Mouse (Mus musculus) myocyte (in vitro differentiated cells): ENCODE data around the gene Sec14l1.

Source experiments
- CEBPB ChIP-seq: IDR thresholded peaks from 2 replicates; pipeline ENCODE4 v1.6.1; 2011; ENCODE audit warnings: mild to moderate bottlenecking, moderate library complexity; ENCODE audit not compliant: poor library complexity, insufficient read depth, severe bottlenecking
- E2F4 ChIP-seq: IDR thresholded peaks from one replicate; pipeline ENCODE4 v1.6.1; 2011; ENCODE audit warnings: mild to moderate bottlenecking, control low read depth, moderate library complexity; ENCODE audit not compliant: insufficient read depth
- MAX ChIP-seq: IDR thresholded peaks from one replicate; pipeline ENCODE4 v1.6.1; 2011; ENCODE audit warnings: low read depth, mild to moderate bottlenecking, control low read depth
- MYOD1 ChIP-seq, 3 experiments: IDR thresholded peaks; one replicate each; pipeline ENCODE4 v1.6.1; 2011; ENCODE audit warnings: control low read depth in 2 of 3, low read depth in 2 of 3, mild to moderate bottlenecking in 2 of 3, moderate library complexity in 1 of 3; ENCODE audit not compliant: insufficient read length in 2 of 3, control insufficient read depth in 1 of 3
- MYOG ChIP-seq, 3 experiments: IDR thresholded peaks; one replicate each; pipeline ENCODE4 v1.6.1; 2011; ENCODE audit warnings: control low read depth in 2 of 3, low read depth in 2 of 3, mild to moderate bottlenecking in 2 of 3; ENCODE audit not compliant: insufficient read length in 2 of 3, control insufficient read depth in 1 of 3, insufficient read depth in 1 of 3
- POLR2A ChIP-seq: IDR thresholded peaks from one replicate; pipeline ENCODE4 v1.6.1; 2011; ENCODE audit warnings: low read depth, mild to moderate bottlenecking, control low read depth, moderate library complexity; ENCODE audit not compliant: insufficient read length
- POLR2AphosphoS2 ChIP-seq: IDR thresholded peaks from one replicate; pipeline ENCODE4 v1.6.1; 2011; ENCODE audit warnings: low read depth, control low read depth; ENCODE audit not compliant: insufficient read length
- REST ChIP-seq: IDR thresholded peaks from one replicate; pipeline ENCODE4 v1.6.1; 2011; ENCODE audit warnings: mild to moderate bottlenecking, control low read depth, moderate library complexity; ENCODE audit not compliant: insufficient read depth, insufficient read length
- TCF12 ChIP-seq: IDR thresholded peaks from one replicate; pipeline ENCODE4 v1.6.1; 2011; ENCODE audit warnings: mild to moderate bottlenecking, control low read depth; ENCODE audit not compliant: poor library complexity, insufficient read depth, severe bottlenecking
- TCF3 ChIP-seq: IDR thresholded peaks from one replicate; pipeline ENCODE4 v1.6.1; 2011; ENCODE audit warnings: low read depth, control low read depth; ENCODE audit not compliant: insufficient read length
- USF1 ChIP-seq: IDR thresholded peaks from one replicate; pipeline ENCODE4 v1.6.1; 2011; ENCODE audit warnings: low read depth, mild to moderate bottlenecking, control low read depth, moderate library complexity

DNA sequence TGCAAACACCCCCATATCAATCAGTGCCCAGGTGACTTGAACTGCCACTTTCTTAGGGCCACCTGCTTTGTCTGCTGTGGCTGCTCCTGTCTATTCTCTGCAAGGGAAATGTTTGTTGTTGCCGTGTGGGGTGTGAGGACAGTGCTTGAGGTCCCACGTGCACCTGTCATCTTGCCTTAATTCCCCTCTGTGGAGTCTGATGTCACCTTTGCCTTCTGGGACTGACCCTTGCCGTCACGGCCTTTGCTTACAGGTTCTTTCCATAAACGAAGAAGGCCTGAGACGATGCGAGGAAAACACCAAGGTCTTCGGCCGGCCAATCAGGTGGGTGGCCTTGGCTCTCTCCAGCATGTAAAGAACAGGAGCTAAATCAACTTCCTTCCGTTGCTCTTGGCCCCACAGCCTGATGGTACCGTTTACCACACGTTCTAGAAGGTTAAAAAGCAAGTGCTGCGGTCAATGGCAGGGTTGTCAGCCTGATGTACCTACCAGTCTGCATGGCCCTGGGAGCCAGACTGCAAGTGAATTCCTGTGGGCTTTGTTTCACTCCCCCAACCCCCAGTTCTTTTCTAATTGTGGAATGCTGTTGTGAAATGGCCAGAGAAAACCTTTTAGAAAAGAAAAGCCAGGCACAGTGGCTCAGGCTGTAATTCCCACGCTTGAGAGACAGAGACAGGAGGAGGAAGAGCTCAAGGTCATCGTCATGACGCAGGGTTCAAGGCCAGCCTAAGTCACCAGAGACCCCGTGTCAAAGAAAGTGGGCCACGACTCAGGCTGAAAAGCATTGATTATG lies 34.1 kb downstream of the Sec14l1 start:
- TF ChIP-seq POLR2AphosphoS2, result no peak
- TF ChIP-seq TCF12, result no peak
- no peak for TF ChIP-seq POLR2A
- no peak for TF ChIP-seq MYOG (IDR thresholded peaks at IDR 0.05; ENCODE audit: control insufficient read depth in 1 of 3, insufficient read depth in 1 of 3, insufficient read length in 2 of 3, low read depth in 2 of 3)
- TF ChIP-seq CEBPB, result no peak
- no peak for TF ChIP-seq MYOD1 (IDR thresholded peaks at IDR 0.05; ENCODE audit: control insufficient read depth in 1 of 3, insufficient read length in 2 of 3, low read depth in 2 of 3)
- TF ChIP-seq USF1, result no peak
- TF ChIP-seq TCF3, result no peak
- TF ChIP-seq MAX, result no peak
- no peak for TF ChIP-seq E2F4
- no peak for TF ChIP-seq REST
